Mouse (Mus musculus) heart, adult 2 months (tissue): ENCODE results near the gene Lzts2.

Source experiments
- CTCF ChIP-seq: fragments of 200-600 bp; IDR thresholded peaks from 2 replicates; pipeline ENCODE4 v1.8.1; 2022; ENCODE audit warnings: antibody characterized with exemption, mild to moderate bottlenecking, moderate library complexity
- EP300 ChIP-seq: fragments of 200-500 bp; IDR thresholded peaks from 2 replicates; pipeline ENCODE4 v1.6.1; 2011; ENCODE audit warnings: low read depth, low read length, control low read depth; ENCODE audit not compliant: insufficient read depth
- POLR2A ChIP-seq: fragments of 200-500 bp; IDR thresholded peaks from 2 replicates; pipeline ENCODE4 v1.6.1; 2011; ENCODE audit warnings: mild to moderate bottlenecking, low read depth, low read length, control low read depth; ENCODE audit not compliant: insufficient read depth

- no peak for TF ChIP-seq POLR2A
- TF ChIP-seq CTCF: no peak
- TF ChIP-seq EP300: no peak
Measured at GRCm38 (mm10) chr19:45007021-45007420, 7.2 kb upstream of the Lzts2 start.
